Mouse (Mus musculus): Measurements from ENCODE around the gene Galns. TPM values are rescaled to one million over a fixed set of nuclear protein-coding genes. Genes with fewer than 3 reads are reported as not detected.
A peak's percentile ranks its signal among the peaks of the same experiment; 100 is the strongest.

The Galns gene
- total RNA-seq, 2 experiments from 2014 or later: 1.3 to 1.6 TPM

- no peak for DNase-seq
- intact Hi-C loops (cut with DNase I): no loop called here
These were observed 41.3 kb downstream of the Galns start for GRCm38 (mm10) chr8:122569996-122570395.

GRCm38 (mm10) chr8:122569329-122569728 is 41.9 kb downstream of the Galns start:
- intact Hi-C loops (cut with DNase I): no loop called here
- no peak for DNase-seq

GRCm38 (mm10) chr8:122568881-122569309 is 42.4 kb downstream of the Galns start:
- no peak for DNase-seq
- intact Hi-C loops (cut with DNase I): no loop called here

- DNase-seq: no peak
- intact Hi-C loops (cut with DNase I): no loop called here
These were observed 43.2 kb downstream of the Galns start for GRCm38 (mm10) chr8:122568109-122568504.

GRCm38 (mm10) chr8:122567361-122568108 is 43.7 kb downstream of the Galns start, which contains the start of gene Cdt1:
TSS of gene Cdt1 (plus strand) at chr8:122568015.
- intact Hi-C loops (cut with DNase I): no loop called here
- peak; percentile 91 to 94 for DNase-seq

GRCm38 (mm10) chr8:122566766-122567165 is 44.5 kb downstream of the Galns start:
- intact Hi-C loops (cut with DNase I): no loop called here
- DNase-seq: no peak

- intact Hi-C loops (cut with DNase I): no loop called here
These were observed 46.6 kb downstream of the Galns start for GRCm38 (mm10) chr8:122564363-122565352.

GRCm38 (mm10) chr8:122561199-122561598 is 50.1 kb downstream of the Galns start:
- DNase-seq: no peak

More at GRCm38 (mm10) chr8:122564363-122565352, 46.6 kb downstream of the Galns start:
- DNase-seq: no peak

GRCm38 (mm10) chr8:122558671-122559349 is 52.5 kb downstream of the Galns start:
- DNase-seq: no peak

More at GRCm38 (mm10) chr8:122561199-122561598, 50.1 kb downstream of the Galns start:
- intact Hi-C loops (cut with DNase I): no loop called here

GRCm38 (mm10) chr8:122557248-122558038 is 53.8 kb downstream of the Galns start:
- DNase-seq: no peak
- intact Hi-C loops (cut with DNase I): no loop called here

More at GRCm38 (mm10) chr8:122558671-122559349, 52.5 kb downstream of the Galns start:
- intact Hi-C loops (cut with DNase I): no loop called here

GRCm38 (mm10) chr8:122556030-122557009 is 54.9 kb downstream of the Galns start:
- intact Hi-C loops (cut with DNase I): no loop called here
- DNase-seq: peak; percentile 43 to 47

- intact Hi-C loops (cut with DNase I): no loop called here
These were observed 56.5 kb downstream of the Galns start for GRCm38 (mm10) chr8:122554786-122555185.

GRCm38 (mm10) chr8:122551265-122552051 is 59.8 kb downstream of the Galns start, which contains the start of gene Piezo1:
TSS of gene Piezo1 (minus strand) at chr8:122551329.
- intact Hi-C loops (cut with DNase I): loop anchor here (1.0 kb wide), 1 partner anchor 50 kb away; no protein-coding TSS in a partner anchor

More at GRCm38 (mm10) chr8:122554786-122555185, 56.5 kb downstream of the Galns start:
- no peak for DNase-seq

GRCm38 (mm10) chr8:122550995-122551264 is 60.3 kb downstream of the Galns start:
- DNase-seq: no peak
- intact Hi-C loops (cut with DNase I): loop anchor here (1.0 kb wide), 1 partner anchor 50 kb away; no protein-coding TSS in a partner anchor

More at GRCm38 (mm10) chr8:122551265-122552051, 59.8 kb downstream of the Galns start, which contains the start of gene Piezo1:
- DNase-seq: peak; percentile 92 to 97

GRCm38 (mm10) chr8:122550234-122550994 is 60.8 kb downstream of the Galns start:
- peak; percentile 46 to 63 for DNase-seq
- intact Hi-C loops (cut with DNase I): no loop called here

- no peak for DNase-seq
- intact Hi-C loops (cut with DNase I): no loop called here
These were observed 62.3 kb downstream of the Galns start for GRCm38 (mm10) chr8:122548891-122549439.
